9 mouse cellular contexts compared by ENCODE assay signal in genomic region chr7:119111771-119112170, GRCm38 (mm10).
DNase-seq lines count a peak whose midpoint lies in the region; ATAC-seq and TF ChIP-seq lines count a peak whose summit lies in the region.
"Had no signal": no experiment of that assay in that cellular context is flagged by ENCODE, and none has a peak within 500 bp of the region (broad histone marks: within the 10 kb centered on the region; RNA-seq: fewer than 3 reads in every experiment).

No protein-coding gene starts in this region.

- no peak overlapping the region for H3K4me3 ChIP-seq in hindbrain, embryonic 11.5 days (ENCODE audit: low read depth, low read length)
- no peak overlapping the region for H3K4me3 ChIP-seq in hindbrain, embryonic 12.5 days
- no peak overlapping the region for H3K4me3 ChIP-seq in kidney, postnatal 0 days (replicated peaks; ENCODE audit: low read depth, low read length)

- H3K36me3 ChIP-seq in hindbrain, embryonic 11.5 days (ENCODE audit: control insufficient read depth, insufficient read depth, low read length): no peaks in the 10 kb centered on the region
- H3K36me3 ChIP-seq in hindbrain, embryonic 12.5 days: no peaks in the 10 kb centered on the region
- H3K36me3 ChIP-seq in kidney, postnatal 0 days (ENCODE audit: insufficient read depth, low read length): no peaks in the 10 kb centered on the region

- 73% methylated on average over 8 of the region's 8 CpGs for WGBS in hindbrain, embryonic 11.5 days
- WGBS in hindbrain, embryonic 12.5 days: 65% methylated on average over 8 of the region's 8 CpGs
- WGBS in kidney, postnatal 0 days: 65% methylated on average over 8 of the region's 8 CpGs

- ATAC-seq in hindbrain, embryonic 11.5 days (ENCODE audit: low FRiP score): no peak
- ATAC-seq in hindbrain, embryonic 12.5 days (ENCODE audit: low FRiP score): no peak
- no peak for ATAC-seq in kidney, postnatal 0 days (replicated peaks; ENCODE audit: low FRiP score, low read depth)
- no peak for ATAC-seq in megakaryocyte, adult 5-6 weeks (ENCODE audit: poor library complexity, severe bottlenecking)

- no peaks in the 10 kb centered on the region for H3K4me1 ChIP-seq in hindbrain, embryonic 11.5 days (replicated peaks; ENCODE audit: control insufficient read depth, insufficient read depth, low read length)
- no peaks in the 10 kb centered on the region for H3K4me1 ChIP-seq in hindbrain, embryonic 12.5 days
- H3K4me1 ChIP-seq in kidney, postnatal 0 days (replicated peaks; ENCODE audit: insufficient read depth, low read length): no peaks in the 10 kb centered on the region

- H3K9me3 ChIP-seq in hindbrain, embryonic 11.5 days (ENCODE audit: control insufficient read depth, low read length): no peaks in the 10 kb centered on the region
- no peaks in the 10 kb centered on the region for H3K9me3 ChIP-seq in hindbrain, embryonic 12.5 days (replicated peaks)
- no peaks in the 10 kb centered on the region for H3K9me3 ChIP-seq in kidney, postnatal 0 days (replicated peaks; ENCODE audit: low read length)

- no peak for TF ChIP-seq CTCF in kidney, postnatal 0 days (IDR thresholded peaks at IDR 0.05; ENCODE audit: low read depth)

- no peaks in the 10 kb centered on the region for H3K27me3 ChIP-seq in hindbrain, embryonic 11.5 days (ENCODE audit: control insufficient read depth, insufficient read depth, low read length)
- H3K27me3 ChIP-seq in hindbrain, embryonic 12.5 days: no peaks in the 10 kb centered on the region
- no peaks in the 10 kb centered on the region for H3K27me3 ChIP-seq in kidney, postnatal 0 days (ENCODE audit: insufficient read depth, low read length)

- no peak overlapping the region for H3K4me2 ChIP-seq in hindbrain, embryonic 11.5 days (replicated peaks; ENCODE audit: low read depth, low read length)
- no peak overlapping the region for H3K4me2 ChIP-seq in hindbrain, embryonic 12.5 days (replicated peaks)
- H3K4me2 ChIP-seq in kidney, postnatal 0 days (ENCODE audit: low read length): no peak overlapping the region

- peak; percentile 61 for DNase-seq in hindbrain, embryonic 11.5 days (ENCODE audit: low spot score)
- peak; percentile 21 for DNase-seq in 416B (ENCODE audit: low read depth)
- peak; percentile 73 for DNase-seq in adrenal gland, postnatal 10 days
- DNase-seq in kidney, postnatal 0 days (ENCODE audit: low spot score): peak; percentile 47
- DNase-seq in layer of hippocampus, postnatal 10 days (ENCODE audit: low spot score in 2 of 2): no peak
- DNase-seq in cerebellum, postnatal 36 days: no peak
- DNase-seq: gastrocnemius, postnatal 36 days had no signal

- H3K27ac ChIP-seq in hindbrain, embryonic 11.5 days (ENCODE audit: low read depth, low read length): no peak overlapping the region
- H3K27ac ChIP-seq in hindbrain, embryonic 12.5 days: no peak overlapping the region
- H3K27ac ChIP-seq in kidney, postnatal 0 days: no peak overlapping the region

- H3K9ac ChIP-seq in hindbrain, embryonic 11.5 days (ENCODE audit: low read depth, low read length): no peak overlapping the region
- H3K9ac ChIP-seq in hindbrain, embryonic 12.5 days: no peak overlapping the region
- H3K9ac ChIP-seq in kidney, postnatal 0 days (ENCODE audit: low read depth, low read length): no peak overlapping the region

Comparison
In these comparisons a context has a peak if more than half of its experiments do, and no peak if none do; other contexts are left out.
1. DNase-seq: peak in hindbrain, embryonic 11.5 days (single experiment), 416B (single experiment), adrenal gland, postnatal 10 days (single experiment) and kidney, postnatal 0 days (single experiment); none in layer of hippocampus, postnatal 10 days (0 of 2) and cerebellum, postnatal 36 days (0 of 2).